Mouse (Mus musculus): ENCODE results near the gene Tent4a.

- TF ChIP-seq UBTF (IDR thresholded peaks at IDR 0.05; ENCODE audit: low read depth, low read length) (no peak), MAX (IDR thresholded peaks at IDR 0.05; ENCODE audit: low read length) (no peak), MAZ (IDR thresholded peaks at IDR 0.05; ENCODE audit: low read depth, low read length) (no peak), CTCF (conservative IDR thresholded peaks at IDR 0.05 in 1 of 2, IDR thresholded peaks at IDR 0.05 in 1 of 2; ENCODE audit: low read depth in 2 of 2, low read length in 2 of 2) (no peak), ETS1 (conservative IDR thresholded peaks at IDR 0.05; ENCODE audit: low read depth, low read length) (no peak), EP300 (IDR thresholded peaks at IDR 0.05; ENCODE audit: low read length) (no peak), GABPA (IDR thresholded peaks at IDR 0.05; ENCODE audit: insufficient replicate concordance, low read depth, low read length) (no peak), ELF1 (IDR thresholded peaks at IDR 0.05; ENCODE audit: low read depth, low read length) (no peak), SMC3 (IDR thresholded peaks at IDR 0.05; ENCODE audit: low read depth, low read length) (no peak)
Observed at GRCm38 (mm10) chr13:69577181-69577834, 42.9 kb upstream of the Tent4a start.

Data from CH12.LX (cell line).